Mouse (Mus musculus) large intestine, adult 2 months (tissue): Measurements from ENCODE around the gene Olfr1513. TPM values are rescaled to one million over a fixed set of nuclear protein-coding genes. Genes with fewer than 3 reads are reported as not detected.
"Not testable (repeated sequence)": the region's sequence is repeated elsewhere in the genome, so short reads cannot be mapped to it uniquely, and the experiment has no call there.

Source experiments
- DNase-seq: peaks from one replicate; pipeline ENCODE4 v3.0.0-alpha.2; 2012; ENCODE audit warnings: low read depth, low spot score
- WGBS: fragments of 180-500 bp; shearing (Covaris S2); methylation state at CpG from one replicate; pipeline ENCODE4 v1.1.7; 2018; 5-methylcytosine and 5-hydroxymethylcytosine counted together
- polyA plus RNA-seq: library from polyadenylated mRNA; depleted of rRNA; stranded (reverse); fragments of >200 nt; gene quantifications from 2 replicates; pipeline ENCODE4 v1.2.3, GENCODE M21; 2012; rRNA removed

Olfr1513 gene
- polyA plus RNA-seq, result not detected in 2 replicates

DNA sequence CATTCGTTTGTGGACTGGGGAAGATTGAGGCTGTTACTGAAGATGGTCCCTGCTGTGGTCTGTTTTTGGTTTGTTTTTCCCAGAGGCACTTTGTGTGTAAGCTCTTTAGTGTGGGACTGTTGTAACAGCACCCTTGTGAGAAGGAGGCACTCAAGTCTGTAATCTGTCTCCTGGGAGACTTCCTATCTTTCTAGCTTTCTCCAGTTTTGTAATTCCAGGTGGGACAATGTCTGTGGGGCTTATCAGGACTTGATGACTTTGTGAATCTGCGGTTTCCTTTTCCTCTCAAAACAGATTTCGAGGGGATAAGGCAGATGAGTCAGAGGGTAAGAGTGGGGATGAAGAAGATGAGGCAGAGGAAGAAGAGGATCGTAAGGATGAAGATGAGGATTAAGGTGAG, at the start of gene Olfr1513:
TSS of gene Olfr1513 (minus strand) at position 101 of the 400 bp plus-strand sequence.
- no peak for DNase-seq
- 59% methylated on average over 4 of the region's 4 CpGs for WGBS

GRCm38 (mm10) chr14:52397279-52397678, 41.1 kb upstream of the Olfr1513 start, which contains the start of gene Olfr1511:
Gene Olfr1511 (minus strand): TSS chr14:52397379.
- 70% methylated on average over 4 of the region's 4 CpGs for WGBS
- DNase-seq, result no peak

DNA sequence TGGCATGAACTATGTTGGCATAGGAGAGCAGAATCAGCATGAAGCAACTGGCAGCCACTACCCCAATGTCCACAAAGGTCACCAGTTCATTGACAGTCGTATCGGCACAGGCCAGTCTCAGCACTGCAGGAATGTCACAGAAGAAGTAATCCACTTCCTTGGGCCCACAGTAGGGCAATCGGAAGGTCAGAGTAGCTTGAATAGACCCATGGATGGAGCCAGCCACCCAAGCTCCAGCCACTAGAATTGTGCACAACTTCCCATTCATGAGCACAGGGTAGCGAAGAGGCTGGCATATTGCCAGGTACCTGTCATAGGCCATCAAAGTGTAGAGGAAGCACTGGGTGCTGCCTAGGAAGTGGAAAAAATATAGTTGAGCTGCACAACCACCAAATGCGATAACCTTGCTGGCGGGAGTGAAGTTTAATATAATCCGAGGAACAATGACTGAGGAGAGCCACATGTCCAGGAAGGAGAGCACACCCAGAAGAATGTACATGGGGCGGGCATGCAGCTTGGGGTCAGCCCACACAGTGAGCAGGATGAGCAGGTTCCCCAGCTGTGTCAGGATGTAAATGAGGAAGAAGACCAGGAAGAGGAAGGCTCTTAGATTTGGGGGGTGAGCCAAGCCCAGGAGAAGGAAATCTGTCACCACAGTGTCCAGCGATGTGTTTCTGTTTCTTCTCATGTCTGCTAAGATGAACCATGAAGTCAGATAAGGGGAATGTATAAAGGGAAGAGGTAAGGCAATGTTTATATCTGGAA, 34.1 kb upstream of the Olfr1513 start:
- WGBS, result 80% methylated on average over 9 of the region's 9 CpGs
- not testable (repeated sequence) for DNase-seq

DNA sequence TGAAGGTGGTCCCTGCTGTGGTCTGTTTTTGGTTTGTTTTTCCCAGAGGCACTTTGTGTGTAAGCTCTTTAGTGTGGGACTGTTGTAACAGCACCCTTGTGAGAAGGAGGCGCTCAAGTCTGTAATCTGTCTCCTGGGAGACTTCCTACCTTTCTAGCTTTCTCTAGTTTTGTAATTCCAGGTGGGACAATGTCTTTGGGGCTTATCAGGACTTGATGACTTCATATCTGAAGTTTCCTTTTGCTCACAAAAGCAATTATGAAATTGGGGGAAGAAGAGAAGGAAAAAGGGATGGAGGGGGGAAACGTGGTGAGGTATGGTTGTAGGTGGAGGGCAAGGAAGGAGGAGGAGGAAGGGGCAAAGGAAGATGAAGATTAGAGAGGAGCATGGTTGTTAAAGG, 22.9 kb upstream of the Olfr1513 start, which contains the start of gene Olfr1512:
TSS of gene Olfr1512 (minus strand) at position 101 of the 400 bp plus-strand sequence.
- DNase-seq, result no peak
- WGBS, result 76% methylated on average over 2 of the region's 2 CpGs

GRCm38 (mm10) chr14:52368741-52369140, 12.5 kb upstream of the Olfr1513 start:
- DNase-seq, result no peak
- 88% methylated on average over 3 of the region's 3 CpGs for WGBS

DNA sequence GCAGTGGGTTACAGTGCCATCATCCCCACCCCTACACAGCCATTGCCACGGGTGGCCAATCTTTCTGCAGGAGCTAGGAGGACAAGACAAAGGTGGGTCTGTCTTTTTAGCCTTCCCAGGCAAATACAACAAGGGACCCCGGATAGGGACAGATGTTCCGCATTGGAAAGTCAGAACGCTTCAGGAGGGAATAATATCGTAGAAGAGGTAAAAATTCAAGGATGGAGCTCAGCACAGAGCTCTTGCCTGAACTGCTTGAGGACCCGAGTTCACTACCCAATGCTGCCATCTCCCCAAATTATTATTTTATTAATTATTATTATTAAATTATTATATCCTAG, 16.7 kb downstream of the Olfr1513 start:
- no peak for DNase-seq
- 75% methylated on average over 6 of the region's 6 CpGs for WGBS

DNA sequence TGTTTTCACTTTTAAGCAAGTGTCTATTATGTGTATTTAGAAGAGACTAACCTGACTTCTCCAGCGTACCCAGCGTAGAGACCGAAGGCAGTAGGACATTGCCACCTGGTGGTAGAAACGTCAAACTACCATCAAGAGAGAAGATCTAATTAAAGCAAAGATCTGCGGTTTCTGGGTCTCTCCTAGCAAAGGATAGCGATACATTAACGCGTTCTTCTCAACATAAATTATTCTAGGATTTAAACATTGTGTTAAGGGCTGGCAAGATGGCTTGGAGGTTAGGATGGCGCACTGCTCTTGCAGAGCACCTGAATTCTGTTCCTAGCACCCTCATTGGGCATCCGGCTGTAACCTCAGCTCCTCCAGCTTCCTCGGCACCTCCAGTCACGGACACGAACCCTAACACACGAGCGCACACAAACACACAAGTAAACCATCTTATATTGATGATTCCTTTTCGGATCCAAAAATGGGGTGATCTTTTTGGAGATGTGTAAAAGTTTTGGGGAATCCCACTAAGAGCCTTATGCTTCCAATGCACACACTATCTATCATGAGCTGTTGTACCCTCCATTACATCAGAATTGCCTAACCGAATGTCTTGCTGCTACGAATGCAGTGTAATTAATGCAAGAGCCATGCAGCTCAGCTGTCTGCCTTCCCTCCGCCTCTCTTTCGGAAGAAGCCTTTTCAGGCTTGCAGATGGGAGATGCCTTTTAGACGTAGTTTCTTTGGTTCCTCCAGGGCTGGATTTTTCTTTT, 17.3 kb downstream of the Olfr1513 start:
- WGBS, result 27% methylated on average over 21 of the region's 21 CpGs

DNA sequence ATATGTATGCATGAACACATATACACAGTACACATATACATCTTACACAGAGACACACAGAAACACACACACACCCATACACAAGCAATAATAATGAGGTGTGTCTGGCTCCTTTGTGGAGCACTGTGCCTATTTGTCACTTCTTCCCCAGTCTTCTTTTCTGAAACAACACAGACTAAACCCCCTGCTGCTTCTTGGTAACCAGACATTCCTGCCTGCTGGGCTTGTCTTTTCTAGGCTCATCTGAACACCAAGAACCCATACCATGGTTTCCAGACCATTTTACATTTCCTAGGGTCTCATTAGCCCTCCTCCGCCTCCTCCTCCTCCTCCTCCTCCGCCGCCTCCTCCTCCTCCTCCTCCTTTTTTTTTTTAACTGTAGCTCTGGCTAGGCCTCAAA, 24.0 kb downstream of the Olfr1513 start:
- DNase-seq, result no peak
- 95% methylated on average over 3 of the region's 3 CpGs for WGBS

More for the DNA sequence above, 17.3 kb downstream of the Olfr1513 start:
- peak; percentile 40 for DNase-seq

GRCm38 (mm10) chr14:52331069-52331750, 25.0 kb downstream of the Olfr1513 start:
- DNase-seq, result no peak
- WGBS, result 31% methylated on average over 4 of the region's 4 CpGs

GRCm38 (mm10) chr14:52327910-52328812, 28.0 kb downstream of the Olfr1513 start, which contains the start of gene Sall2:
Gene Sall2 (minus strand): TSS chr14:52328762.
- no peak for DNase-seq
- 5% methylated on average over 26 of the region's 26 CpGs for WGBS

- no peak for DNase-seq
- WGBS, result 7% methylated on average over 14 of the region's 14 CpGs
These were observed 28.8 kb downstream of the Olfr1513 start for GRCm38 (mm10) chr14:52327375-52327901.

- no peak for DNase-seq
- WGBS, result 22% methylated on average over 4 of the region's 4 CpGs
These were observed 30.3 kb downstream of the Olfr1513 start for GRCm38 (mm10) chr14:52325890-52326289.

- 42% methylated on average over 6 of the region's 6 CpGs for WGBS
- no peak for DNase-seq
These were observed 36.8 kb downstream of the Olfr1513 start for GRCm38 (mm10) chr14:52319361-52319760.

DNA sequence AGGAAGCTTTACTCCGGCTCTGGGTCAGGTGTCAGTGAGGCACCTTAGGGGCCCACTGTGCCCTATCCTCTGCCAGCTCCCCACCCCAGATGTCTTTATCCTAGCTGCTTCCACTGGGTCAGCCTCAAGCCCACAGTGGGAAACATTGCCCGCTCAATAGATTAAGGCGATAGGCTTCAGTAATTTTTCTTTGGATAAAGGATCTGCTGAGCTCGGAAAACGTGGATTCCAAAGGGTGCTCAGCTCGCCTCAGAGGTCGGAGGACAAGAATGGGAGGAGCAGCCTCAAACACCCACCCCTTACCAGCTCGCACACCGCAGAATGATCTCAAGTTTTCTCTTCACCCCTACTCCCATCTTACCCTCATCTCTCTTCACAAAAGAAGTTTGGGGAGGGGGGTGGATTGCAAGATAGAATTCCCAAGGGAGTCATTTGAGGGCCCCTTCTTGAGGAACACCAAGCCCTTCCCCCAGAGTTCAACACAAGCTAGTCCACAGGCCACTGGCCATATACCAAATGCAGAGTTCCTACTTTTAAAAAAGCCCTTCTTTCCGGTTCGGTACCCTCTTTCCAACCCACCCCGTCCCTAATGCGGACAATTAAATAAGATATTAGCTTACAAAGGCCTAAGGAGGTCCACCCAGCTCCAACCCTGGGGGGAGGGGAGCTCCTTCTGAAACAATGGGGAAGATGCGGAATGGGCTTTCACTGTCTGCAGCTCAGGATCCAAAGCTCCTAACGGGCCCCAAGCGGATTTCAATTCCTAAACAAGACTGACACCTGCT, 39.6 kb downstream of the Olfr1513 start:
- 29% methylated on average over 16 of the region's 16 CpGs for WGBS

DNA sequence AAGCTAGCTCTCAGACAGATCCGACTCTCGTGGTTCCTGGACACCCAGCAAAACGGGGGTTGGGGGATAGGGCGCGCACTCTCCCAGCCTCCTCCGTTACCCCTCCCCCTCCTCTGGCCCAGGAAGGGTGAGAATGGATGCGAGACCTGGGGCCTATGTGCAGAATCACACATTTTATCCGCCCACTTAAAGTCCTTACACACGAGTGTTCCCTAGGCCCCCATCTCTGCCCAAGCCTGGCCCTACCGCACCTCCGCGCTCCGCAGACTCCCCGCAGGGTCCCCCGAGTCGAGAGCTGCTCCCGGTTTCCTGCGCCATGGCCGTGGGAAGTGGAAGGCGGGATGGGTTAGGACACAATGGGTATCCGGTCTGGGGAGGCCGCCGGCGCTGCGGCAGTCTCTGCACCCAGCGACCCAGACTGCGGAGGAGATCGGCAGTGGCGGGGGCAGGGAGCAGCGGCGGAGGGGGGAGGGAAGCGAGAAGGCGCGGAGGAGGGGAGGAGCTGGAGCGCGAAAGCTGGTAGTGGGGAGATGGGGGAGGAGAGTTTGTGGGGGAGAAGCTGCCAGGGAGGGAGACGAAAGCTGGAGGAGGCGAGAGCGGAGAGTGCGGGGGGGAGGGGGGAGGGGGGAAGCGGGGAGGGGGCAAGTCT, 40.3 kb downstream of the Olfr1513 start:
- no peak for DNase-seq
- under 1% methylated on average over 30 of the region's 41 CpGs for WGBS

More for the DNA sequence above, 39.6 kb downstream of the Olfr1513 start:
- DNase-seq, result no peak

DNA sequence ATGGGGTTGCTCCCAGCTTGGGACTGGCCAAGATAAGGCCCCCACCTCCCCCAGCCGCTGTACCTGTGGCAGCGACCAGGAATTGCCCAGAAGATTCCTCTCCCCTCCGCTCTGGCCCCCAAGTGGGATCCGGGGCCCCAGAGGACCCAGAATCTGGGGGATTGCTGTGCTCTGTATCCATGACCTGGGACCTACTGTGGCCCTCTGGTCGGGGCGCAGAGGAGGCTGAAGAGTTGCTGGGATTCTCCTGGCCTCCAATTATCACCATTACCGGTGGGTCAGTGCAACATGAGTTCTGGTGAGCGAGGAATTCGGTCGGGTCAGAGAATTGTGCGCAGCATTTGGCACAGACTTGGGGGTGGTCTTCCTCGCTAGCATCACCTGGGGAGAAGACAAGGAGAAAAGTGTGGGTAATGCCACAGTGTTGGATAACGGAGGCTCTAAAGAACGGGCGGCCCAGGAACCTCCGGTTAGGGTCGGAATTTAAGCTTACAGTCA, 40.9 kb downstream of the Olfr1513 start:
- 15% methylated on average over 17 of the region's 17 CpGs for WGBS
- DNase-seq, result no peak

DNA sequence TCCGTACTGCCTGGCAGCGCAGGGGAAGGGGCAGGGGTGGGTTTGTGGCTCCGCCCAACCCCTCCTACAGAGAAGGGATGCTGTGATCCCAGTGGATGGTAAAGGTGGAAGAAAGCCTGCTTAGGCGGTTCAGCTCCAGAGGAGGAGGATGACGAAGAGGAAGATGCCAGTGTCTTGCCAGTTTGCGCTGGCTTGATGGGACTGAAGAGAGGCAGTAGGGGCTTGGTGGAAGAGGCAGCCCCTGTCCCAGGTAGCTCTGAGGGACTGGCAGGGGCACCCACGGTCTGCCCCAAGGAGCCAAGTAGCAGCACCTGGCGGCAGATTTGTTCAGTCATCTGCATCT, 41.4 kb downstream of the Olfr1513 start:
- DNase-seq, result no peak
- whole genome bisulfite sequencing, result 75% methylated on average over 8 of the region's 8 CpGs
